Mouse (Mus musculus): ENCODE measurements around the gene Itga6. TPM values are rescaled to one million over a fixed set of nuclear protein-coding genes. Genes with fewer than 3 reads are reported as not detected.
A peak's percentile ranks its signal among the peaks of the same experiment; 100 is the strongest.
"Not testable (repeated sequence)": the region's sequence is repeated elsewhere in the genome, so short reads cannot be mapped to it uniquely, and the experiment has no call there.

The Itga6 gene
- total RNA-seq, 2 experiments from 2014 or later, result 156 to 185 TPM

GRCm38 (mm10) chr2:71892741-71893349 is 147.4 kb downstream of the Itga6 start:
- peak in 1 of 2 experiments; percentile 28 for DNase-seq

- no peak for DNase-seq
These were observed 150.3 kb downstream of the Itga6 start for GRCm38 (mm10) chr2:71895596-71896286.

GRCm38 (mm10) chr2:71897420-71897819 is 152.0 kb downstream of the Itga6 start:
- no peak for DNase-seq

GRCm38 (mm10) chr2:71898335-71898856 is 153.0 kb downstream of the Itga6 start:
- DNase-seq, result peak in 1 of 2 experiments; percentile 50

- no peak for DNase-seq
These were observed 154.5 kb downstream of the Itga6 start for GRCm38 (mm10) chr2:71899886-71900285.

GRCm38 (mm10) chr2:71905154-71905553 is 159.7 kb downstream of the Itga6 start:
- DNase-seq, result no peak

- not testable (repeated sequence) for DNase-seq
These were observed 160.9 kb downstream of the Itga6 start for GRCm38 (mm10) chr2:71906356-71906755.

Other genes starting within 250 kb of the Itga6 start
- gene Dlx1, start 217.5 kb upstream of the Itga6 start, total RNA-seq (2021), result under 1 TPM; 0.23 to 0.43 TPM
- under 1 TPM in 1 of 2 experiments, not detected in 1; 0.16 TPM for gene Dlx2, start 198.9 kb upstream of the Itga6 start, total RNA-seq (2021)
- 10 to 100 TPM; 36.1 to 48.6 TPM for gene Pdk1, start 127.6 kb downstream of the Itga6 start, total RNA-seq (2021)
- 100 to 1,000 TPM; 131 to 359 TPM for gene Rapgef4, start 235.6 kb downstream of the Itga6 start, total RNA-seq (2021)